Mouse (Mus musculus): ENCODE measurements around the gene Camta1.

Camta1 gene

DNA sequence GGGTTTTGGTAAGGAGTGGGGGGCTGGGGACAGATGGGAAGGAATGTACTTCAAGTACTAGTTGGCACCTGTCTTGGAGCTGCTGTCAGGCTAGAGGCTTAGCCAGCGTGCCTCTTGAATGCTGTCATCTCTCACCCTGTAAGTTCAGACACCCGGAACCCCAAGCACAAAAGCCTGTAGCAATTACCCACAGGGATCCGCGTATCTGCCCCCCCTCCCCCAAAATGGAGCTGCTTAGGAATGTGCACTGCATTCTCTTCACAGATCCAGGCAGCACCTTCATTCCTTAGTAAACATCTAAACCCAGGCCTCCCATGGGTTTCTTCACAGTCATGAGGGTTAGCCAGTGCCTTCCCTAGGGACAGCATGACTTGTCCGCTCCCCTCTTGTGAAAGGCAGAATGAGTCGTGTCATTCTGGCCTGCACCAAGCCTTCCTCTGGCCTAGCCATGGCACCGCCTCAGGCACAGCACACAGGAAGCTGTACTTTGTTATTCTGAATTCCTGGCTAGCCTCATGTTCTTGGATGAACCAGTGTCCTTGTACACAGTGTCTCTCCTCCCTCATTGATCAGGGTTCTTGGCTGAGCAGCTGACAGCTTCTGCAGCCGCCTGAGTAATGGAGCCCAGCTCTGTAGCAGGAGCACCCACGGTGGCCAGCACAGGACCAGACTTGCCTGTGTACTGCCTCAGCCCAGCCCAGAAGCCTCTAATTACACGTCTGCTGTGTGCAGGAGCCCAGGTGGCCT is 990.1 kb downstream of the Camta1 start:
- no peak for DNase-seq

DNA sequence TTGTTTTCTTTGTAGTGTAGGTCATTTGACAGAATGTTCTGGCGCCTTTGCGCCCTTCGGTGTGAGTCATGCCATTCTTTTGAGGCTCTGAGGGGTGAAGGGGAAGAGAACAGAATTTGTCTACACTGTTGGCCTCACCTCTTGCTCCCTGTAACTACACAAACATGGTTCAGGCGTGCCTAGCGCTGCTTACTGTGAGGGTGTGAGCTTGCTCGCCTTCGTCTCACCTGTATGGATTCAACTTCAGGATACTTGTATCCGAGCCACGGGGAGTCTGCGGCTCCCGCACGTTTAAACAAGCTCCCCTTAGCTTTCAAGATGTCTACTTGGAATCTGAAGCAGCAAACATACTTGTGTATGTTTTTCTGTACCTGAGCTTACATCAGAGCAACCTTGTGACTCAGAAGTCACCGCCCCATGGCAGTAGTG is 990.7 kb downstream of the Camta1 start:
- no peak for DNase-seq

DNA sequence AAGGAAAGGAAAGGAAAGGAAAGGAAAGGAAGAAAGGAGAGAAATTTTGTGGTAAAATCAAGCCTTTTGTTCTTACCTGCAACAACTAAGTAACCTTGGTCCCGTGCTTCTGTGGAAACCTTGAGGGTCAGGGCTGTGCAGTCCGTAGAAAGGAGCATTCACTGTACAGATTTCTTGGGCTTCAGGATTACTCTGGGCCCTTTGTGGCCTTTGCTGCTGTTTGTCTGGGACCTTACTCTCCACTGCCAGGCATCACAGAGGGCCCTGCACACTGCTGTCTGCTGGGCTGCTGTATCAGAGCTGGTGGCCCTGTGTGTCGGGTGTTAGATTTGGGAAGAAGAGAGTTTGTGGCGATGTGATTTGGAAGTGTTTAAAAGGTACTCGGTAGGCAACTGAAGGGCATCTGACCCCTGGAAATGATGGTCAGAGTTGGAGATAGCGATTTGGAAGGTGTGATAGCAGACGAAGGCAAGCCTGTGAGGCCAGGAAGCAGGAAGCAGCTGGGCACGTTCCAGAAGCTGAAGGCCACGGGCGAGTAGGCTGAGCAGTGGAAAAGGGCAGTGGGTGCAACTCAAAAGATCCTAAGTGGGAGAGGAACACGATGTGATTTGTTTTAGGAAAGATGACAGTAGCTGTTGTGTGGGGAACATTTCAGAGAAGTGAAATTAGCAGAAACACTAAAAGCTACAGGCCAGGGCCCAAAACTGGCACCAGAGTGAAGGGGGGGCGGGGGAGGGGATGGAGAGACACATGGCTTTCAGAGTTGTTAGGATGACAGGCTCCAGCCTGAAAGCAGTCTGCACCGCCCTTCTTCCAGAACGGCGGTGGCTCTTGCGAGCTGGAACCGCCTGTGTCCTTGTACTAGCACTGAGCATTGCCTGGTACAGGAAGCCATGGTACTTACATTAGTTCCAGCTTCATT is 992.1 kb downstream of the Camta1 start:
- no peak for DNase-seq

DNA sequence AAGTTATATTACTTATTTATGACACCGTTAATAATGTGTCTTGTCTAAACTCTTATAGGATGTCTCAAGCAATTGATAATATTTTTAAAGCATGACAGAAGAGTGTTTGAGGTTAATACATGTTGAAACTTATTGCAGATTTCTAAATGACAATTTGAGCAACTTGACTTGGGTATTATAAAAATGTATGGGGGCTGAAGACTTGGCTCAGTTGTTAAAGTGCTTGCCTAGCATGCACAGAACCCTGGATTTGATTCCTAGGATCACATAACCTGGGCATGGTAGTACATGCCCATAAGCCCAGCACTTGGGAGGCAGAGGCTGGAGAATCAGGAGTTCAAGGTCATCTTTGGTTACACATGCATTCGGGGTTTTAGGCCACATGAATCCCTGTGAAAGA is 992.8 kb downstream of the Camta1 start:
- no peak for DNase-seq

DNA sequence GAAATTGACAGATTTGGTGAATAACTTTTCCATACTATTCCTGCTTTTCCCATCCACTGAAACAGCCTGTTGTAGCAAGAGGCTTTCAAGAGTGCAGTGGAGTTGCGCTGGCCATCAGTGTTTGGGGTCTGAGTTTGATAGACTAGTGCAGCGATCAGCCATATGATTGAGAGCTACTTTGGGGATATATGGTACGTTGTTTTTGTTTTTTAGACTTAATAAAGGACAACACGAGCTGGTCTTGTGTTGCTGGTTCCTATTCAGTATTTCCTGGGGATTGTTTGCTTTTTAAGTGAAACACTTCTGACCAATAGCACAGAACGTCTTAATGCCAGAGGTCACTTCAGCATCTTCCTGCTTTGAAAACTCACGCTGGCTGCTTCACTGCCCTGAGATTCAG is 993.5 kb downstream of the Camta1 start:
- DNase-seq, result no peak
